Mouse (Mus musculus) midbrain, embryonic 10.5 days (tissue): ENCODE measurements around the gene Shf. TPM values are rescaled to one million over a fixed set of nuclear protein-coding genes. Genes with fewer than 3 reads are reported as not detected.
A peak's percentile ranks its signal among the peaks of the same experiment; 100 is the strongest.

ENCODE experiments used
- DNase-seq: peaks from one replicate; pipeline ENCODE4 v3.0.0-alpha.2; 2017; ENCODE audit warnings: low spot score
- H3K27ac ChIP-seq: fragments of 300-500 bp; sonication (generic); replicated peaks from 2 replicates; pipeline ENCODE4 v1.5.1; 2016; ENCODE audit warnings: mild to moderate bottlenecking
- H3K27me3 ChIP-seq: fragments of 300-500 bp; sonication (generic); 2 replicates; pipeline ENCODE4 v1.6.1; 2016; ENCODE audit warnings: low read depth, mild to moderate bottlenecking; ENCODE audit not compliant: poor library complexity, severe bottlenecking
- H3K36me3 ChIP-seq: fragments of 300-500 bp; sonication (generic); 2 replicates; pipeline ENCODE4 v1.6.1; 2016; ENCODE audit warnings: mild to moderate bottlenecking, moderate library complexity
- H3K4me1 ChIP-seq: fragments of 300-500 bp; sonication (generic); 2 replicates; pipeline ENCODE4 v1.6.1; 2016
- H3K4me3 ChIP-seq: fragments of 300-500 bp; sonication (generic); 2 replicates; pipeline ENCODE4 v1.5.1; 2016; ENCODE audit warnings: mild to moderate bottlenecking, moderate library complexity
- H3K9me3 ChIP-seq: fragments of 300-500 bp; sonication (generic); replicated peaks from 2 replicates; pipeline ENCODE4 v1.6.1; 2016; ENCODE audit warnings: mild to moderate bottlenecking
- WGBS: fragments of 180-500 bp; shearing (Covaris S2); methylation state at CpG from one replicate; pipeline ENCODE4 v1.1.7; 2016; 5-methylcytosine and 5-hydroxymethylcytosine counted together
- polyA plus RNA-seq: library from polyadenylated mRNA; unstranded; fragments of >200 nt; fragmentation: Nextera tagmentation; extraction: Ambion mirVana; gene quantifications from 2 replicates; pipeline ENCODE4 v1.2.1, GENCODE M21; 2016

The Shf gene
- polyA plus RNA-seq, 1 experiment from 2014 or later, result 7.9 TPM

DNA sequence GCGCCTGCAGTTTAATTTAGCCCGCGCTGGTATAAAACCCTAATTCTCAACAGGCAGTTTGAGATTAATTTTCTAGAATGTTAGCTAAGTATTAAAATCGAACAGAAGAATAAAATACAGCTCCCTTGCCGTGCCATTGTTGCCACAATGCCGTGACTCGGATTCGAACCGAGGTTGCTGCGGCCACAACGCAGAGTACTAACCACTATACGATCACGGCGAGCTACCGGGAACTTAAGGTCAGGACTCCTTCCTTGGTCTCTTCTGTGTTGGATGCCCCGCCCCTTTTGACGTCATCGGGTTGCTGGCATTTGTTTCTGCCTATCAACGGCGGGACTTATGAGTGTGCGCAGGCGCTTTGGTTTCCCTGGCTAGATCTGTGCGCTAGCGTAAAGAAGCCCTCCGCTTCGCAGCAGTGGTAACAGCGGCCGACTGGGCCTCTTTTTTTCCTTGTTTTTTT is 8.3 kb upstream of the Shf start:
- Histone ChIP-seq H3K27ac (peak overlapping the region; percentile 91), H3K4me3 (peak overlapping the region; percentile 69), H3K27me3 (peaks cover 3% of the 10 kb centered on the region), H3K9me3 (no peaks in the 10 kb centered on the region), H3K4me1 (peaks cover 23% of the 10 kb centered on the region), H3K36me3 (no peaks in the 10 kb centered on the region)
- under 1% methylated on average over 28 of the region's 28 CpGs for WGBS
- peak; percentile 96 for DNase-seq

DNA sequence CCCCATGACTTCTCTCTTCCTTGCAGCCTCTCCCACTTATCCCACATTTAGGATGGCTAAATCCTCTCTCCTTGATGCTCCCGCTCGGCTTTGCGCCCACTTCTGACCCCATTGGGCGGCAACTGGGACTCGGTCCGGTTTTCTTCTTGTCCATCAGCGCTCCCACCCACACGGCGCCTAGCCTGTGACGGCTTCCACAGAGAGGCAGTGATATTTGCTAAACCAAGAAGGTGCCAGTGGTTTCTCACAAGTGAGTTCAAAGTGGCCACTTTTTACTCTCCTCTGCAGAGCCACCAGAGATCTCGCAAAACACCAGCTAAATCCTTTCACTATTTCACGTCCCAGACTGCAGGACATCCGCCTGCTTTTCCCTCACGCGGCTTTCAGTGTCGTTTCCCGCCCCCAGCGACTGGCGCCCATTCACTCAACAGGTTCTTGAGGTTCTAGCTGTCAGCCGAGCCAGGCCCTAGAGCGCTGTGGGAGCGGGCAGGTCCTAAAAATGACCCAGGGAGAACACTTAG is 7.1 kb upstream of the Shf start:
- Histone ChIP-seq H3K9me3 (no peaks in the 10 kb centered on the region), H3K4me3 (peak overlapping the region; percentile 64), H3K27me3 (peaks cover 12% of the 10 kb centered on the region), H3K36me3 (no peaks in the 10 kb centered on the region), H3K27ac (peak overlapping the region; percentile 90), H3K4me1 (peaks cover 23% of the 10 kb centered on the region)
- peak; percentile 73 for DNase-seq
- 1% methylated on average over 22 of the region's 22 CpGs for WGBS

DNA sequence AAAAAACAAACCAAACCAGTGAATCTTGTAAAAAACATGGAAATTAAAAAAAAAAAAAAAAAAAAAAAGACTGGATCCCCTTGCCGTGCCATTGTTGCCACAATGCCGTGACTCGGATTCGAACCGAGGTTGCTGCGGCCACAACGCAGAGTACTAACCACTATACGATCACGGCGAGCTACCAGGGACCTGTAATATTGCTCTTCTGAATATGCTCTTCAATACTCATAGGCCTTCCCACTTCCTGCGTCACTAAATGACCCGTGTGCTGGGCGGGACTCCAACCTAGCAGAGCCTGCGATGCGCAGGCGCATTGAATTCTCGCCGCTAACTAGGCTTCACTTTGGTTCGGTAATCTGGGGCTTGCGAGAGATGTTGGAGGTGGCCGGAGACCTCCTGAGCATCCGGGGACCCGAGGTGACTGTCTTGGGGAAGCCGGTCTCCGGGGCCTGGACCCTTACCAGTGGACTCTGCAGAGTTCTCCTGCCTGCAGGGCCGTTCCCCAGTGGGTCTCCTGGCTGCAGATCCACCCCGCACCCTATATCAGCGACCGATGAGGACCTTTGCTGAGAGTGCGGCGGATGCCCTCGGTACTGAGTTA is 6.5 kb upstream of the Shf start:
- H3K36me3 ChIP-seq, result no peaks in the 10 kb centered on the region
- H3K4me3 ChIP-seq, result peak overlapping the region; percentile 64
- H3K27ac ChIP-seq, result peak overlapping the region; percentile 90
- H3K4me1 ChIP-seq, result peaks cover 19% of the 10 kb centered on the region
- peak; percentile 96 for DNase-seq
- H3K9me3 ChIP-seq, result no peaks in the 10 kb centered on the region
- under 1% methylated on average over 32 of the region's 32 CpGs for WGBS
- H3K27me3 ChIP-seq, result peaks cover 18% of the 10 kb centered on the region

DNA sequence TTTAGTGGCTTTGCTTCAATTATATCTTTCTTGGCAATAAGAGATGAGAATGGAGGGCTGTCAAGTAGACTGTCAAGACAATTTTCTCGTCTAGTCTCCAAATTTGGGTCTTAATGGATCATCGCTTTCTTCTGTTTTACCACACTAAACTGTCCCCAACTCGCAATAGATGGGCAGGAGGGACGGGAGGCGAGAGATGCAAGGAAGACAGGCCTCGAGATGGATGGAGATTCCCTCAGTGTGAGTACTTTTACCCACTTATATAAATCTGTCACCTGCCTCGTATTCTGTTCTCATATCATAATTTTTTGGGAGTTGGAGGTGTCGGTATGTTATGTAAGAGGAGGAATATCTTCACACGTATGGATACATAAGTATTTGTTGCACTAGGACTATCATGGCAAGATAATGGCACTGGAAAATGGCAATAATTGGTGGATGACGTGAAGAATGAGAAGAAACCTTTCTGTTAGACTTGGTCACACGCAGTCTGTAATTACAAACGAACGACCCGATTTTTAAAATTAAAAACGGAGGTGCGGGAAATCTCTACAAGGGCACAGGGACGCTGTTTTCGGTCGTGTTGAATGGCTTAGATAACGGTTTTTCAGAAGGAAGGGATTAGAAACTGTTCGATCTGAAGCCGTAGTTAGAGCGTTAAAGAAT is 5.8 kb upstream of the Shf start:
- H3K9me3 ChIP-seq, result no peaks in the 10 kb centered on the region
- peak overlapping the region; percentile 64 for H3K4me3 ChIP-seq
- H3K36me3 ChIP-seq, result no peaks in the 10 kb centered on the region
- no peak for DNase-seq
- 24% methylated on average over 23 of the region's 23 CpGs for WGBS
- peaks cover 24% of the 10 kb centered on the region for H3K4me1 ChIP-seq
- H3K27ac ChIP-seq, result peak overlapping the region; percentile 79
- peaks cover 25% of the 10 kb centered on the region for H3K27me3 ChIP-seq

DNA sequence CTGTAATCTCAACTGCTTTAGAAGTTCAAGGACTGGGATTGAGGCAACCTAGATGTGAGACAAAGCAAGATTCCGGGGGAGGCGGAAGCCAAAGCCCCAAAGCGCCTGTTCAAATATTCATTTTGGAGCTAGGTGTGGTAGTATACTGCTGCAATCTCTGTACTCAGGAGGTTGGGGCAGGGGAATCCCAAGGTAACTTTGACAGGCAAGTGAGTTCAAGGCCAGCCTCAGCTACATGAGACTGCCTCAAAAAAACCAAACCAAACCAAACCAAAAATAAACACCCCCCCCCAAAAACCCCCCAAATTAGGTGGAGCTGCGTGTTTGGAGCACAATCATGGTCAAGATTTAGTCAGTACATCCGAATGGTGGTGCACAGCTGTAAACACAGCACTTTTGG is 5.0 kb upstream of the Shf start:
- Histone ChIP-seq H3K36me3 (no peaks in the 10 kb centered on the region), H3K4me3 (no peak overlapping the region), H3K4me1 (peaks cover 31% of the 10 kb centered on the region), H3K27me3 (peaks cover 30% of the 10 kb centered on the region), H3K27ac (no peak overlapping the region), H3K9me3 (no peaks in the 10 kb centered on the region)
- 76% methylated on average over 5 of the region's 5 CpGs for WGBS
- DNase-seq, result no peak

DNA sequence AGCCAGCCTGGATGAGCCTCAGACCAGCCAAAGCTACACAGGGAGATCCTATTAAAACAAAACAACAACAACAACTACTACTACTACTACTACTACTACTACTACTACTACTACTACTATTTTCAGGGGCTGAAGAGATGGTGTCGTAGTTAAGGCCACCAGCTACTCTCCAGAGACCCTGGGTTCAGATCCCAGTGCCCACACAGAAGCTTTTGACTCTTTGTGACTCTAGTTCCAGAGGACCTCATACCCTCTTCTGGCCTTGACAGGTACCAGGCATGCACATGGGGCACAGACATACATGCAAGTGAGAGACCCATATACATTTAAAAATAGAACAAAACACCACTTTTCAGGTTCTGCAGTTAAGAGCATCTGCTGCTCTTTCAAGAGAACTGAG is 3.6 kb upstream of the Shf start:
- no peaks in the 10 kb centered on the region for H3K9me3 ChIP-seq
- no peak overlapping the region for H3K27ac ChIP-seq
- no peak for DNase-seq
- H3K36me3 ChIP-seq, result no peaks in the 10 kb centered on the region
- H3K4me3 ChIP-seq, result no peak overlapping the region
- peaks cover 32% of the 10 kb centered on the region for H3K4me1 ChIP-seq
- 76% methylated on average over 1 of the region's 1 CpGs for WGBS
- peaks cover 30% of the 10 kb centered on the region for H3K27me3 ChIP-seq

DNA sequence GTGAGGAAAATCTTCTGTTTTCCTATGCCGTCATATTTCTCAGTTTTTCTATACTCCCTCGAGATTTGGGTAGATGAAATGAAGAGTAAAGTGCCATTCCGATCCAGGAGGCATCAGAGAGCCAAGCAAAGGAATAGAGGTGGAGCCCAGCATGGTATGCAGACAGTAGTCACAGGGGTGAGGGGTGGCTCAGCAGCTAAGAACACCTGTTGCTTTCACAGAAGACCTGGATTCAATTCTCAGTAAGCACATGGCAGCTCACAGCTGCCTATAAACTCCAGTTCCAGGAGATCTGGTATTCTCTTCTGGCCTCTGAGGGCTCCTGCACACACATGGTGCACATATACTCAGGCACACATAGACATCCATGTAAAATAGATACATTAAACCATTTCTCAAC is 3.1 kb upstream of the Shf start:
- no peak for DNase-seq
- 83% methylated on average over 3 of the region's 3 CpGs for WGBS
- peaks cover 30% of the 10 kb centered on the region for H3K27me3 ChIP-seq
- H3K9me3 ChIP-seq, result no peaks in the 10 kb centered on the region
- no peak overlapping the region for H3K4me3 ChIP-seq
- H3K36me3 ChIP-seq, result no peaks in the 10 kb centered on the region
- H3K27ac ChIP-seq, result no peak overlapping the region
- H3K4me1 ChIP-seq, result peaks cover 36% of the 10 kb centered on the region

DNA sequence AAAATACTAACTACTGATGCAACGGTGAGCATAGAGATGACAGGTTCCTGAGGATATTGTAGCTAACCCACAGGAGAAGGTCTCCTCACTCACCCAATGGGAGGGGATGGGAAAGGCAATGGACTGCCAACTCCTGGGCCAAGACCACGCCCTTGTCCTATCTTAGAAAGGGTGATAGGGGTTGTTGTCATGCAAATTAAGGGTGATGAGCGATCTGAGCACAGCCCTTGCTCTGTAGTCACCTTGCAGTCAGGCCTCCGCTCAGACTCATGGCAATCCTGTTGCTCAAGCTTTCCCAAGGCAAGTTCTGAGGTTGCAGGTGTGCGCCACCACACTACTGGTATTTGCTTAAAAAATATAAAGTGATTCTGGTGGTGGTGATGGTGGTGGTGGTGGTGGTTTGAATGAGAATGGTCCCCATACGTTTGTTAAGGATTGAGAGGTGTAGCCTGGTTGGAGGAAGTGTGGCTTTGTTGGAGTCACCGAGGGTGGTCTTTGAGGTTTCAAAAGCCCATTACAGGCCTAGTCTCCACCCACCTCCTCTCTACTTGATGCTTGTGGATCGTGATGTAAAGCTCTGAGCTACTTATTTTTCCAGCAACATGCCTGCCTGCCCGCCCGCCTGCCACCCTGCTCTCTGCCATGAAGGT is 1.3 kb upstream of the Shf start:
- 15% methylated on average over 10 of the region's 10 CpGs for WGBS
- Histone ChIP-seq H3K36me3 (peaks cover 11% of the 10 kb centered on the region), H3K4me3 (peak overlapping the region; percentile 94; the same call in 1 of the 2 replicates), H3K4me1 (peaks cover 47% of the 10 kb centered on the region), H3K27ac (no peak overlapping the region), H3K9me3 (no peaks in the 10 kb centered on the region), H3K27me3 (peaks cover 30% of the 10 kb centered on the region)
- no peak for DNase-seq

DNA sequence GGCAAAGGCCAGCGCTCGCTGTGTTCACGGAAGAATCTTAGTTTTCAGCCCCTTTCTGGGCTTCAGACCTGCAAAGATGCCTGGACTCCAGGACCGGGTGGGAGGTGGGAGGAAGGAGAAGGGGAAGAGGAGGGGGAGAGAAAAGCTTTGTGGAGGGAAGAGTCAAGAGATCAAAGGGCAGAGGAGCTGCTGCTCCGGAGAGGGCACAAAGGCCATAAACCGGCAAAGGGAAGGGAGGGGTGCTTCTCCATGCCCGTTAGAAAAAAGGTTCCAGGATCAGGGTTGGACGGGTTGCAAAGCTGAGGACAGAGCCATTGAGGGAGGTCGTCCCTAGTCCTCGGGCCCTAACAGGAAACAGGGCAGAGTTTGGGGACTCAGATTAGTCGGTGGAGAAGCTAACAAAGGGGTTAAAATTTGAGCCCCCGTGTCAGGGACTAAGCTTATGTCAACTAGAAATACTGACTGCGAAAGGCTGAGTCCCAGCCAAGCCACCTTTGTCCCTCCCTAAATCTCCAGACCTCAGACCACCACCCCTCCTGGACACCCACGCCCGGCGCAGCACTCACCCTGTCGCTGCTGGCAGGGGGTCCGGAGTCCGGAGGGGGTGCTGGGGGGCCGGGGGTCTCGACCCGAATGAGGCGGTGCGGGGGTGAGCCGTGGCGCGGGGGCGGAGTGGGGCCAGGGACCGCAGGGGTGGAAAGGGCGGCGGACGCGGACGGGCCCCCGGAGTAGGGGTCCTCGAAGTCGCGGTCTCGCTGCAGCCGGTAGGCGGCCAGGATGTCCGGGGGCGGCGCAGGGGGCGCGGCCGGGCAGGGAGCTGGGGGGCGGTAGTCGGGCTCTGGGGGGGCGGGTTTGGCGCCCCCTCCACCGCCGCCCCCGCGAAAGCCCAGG is 636 bp downstream of the Shf start:
- under 1% methylated on average over 38 of the region's 55 CpGs for WGBS
- H3K4me1 ChIP-seq, result peaks cover 41% of the 10 kb centered on the region
- no peaks in the 10 kb centered on the region for H3K9me3 ChIP-seq
- H3K27ac ChIP-seq, result peak overlapping the region; percentile 98
- peak overlapping the region; percentile 94 for H3K4me3 ChIP-seq
- peaks cover 30% of the 10 kb centered on the region for H3K27me3 ChIP-seq
- H3K36me3 ChIP-seq, result peaks cover 28% of the 10 kb centered on the region
- DNase-seq, result peak; percentile 64

DNA sequence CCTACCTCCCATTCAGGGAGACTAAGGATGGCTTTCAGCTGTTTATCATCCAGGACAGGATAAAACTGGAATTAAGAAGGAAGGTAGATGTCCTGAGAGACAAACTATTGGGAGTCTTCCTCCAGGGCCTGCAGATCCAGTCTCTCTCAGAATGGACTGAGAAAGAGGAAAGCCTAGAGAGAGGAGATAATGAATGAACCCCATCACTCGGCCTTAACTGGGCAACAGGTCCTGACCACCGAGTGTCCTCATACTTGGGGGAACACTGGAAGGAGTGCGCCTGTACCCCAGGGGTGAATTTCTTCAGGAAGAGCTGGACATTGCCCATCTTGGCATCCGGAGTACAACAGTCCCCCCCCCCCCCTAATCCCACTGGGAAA is 1.3 kb downstream of the Shf start:
- WGBS, result 8% methylated on average over 4 of the region's 4 CpGs

DNA sequence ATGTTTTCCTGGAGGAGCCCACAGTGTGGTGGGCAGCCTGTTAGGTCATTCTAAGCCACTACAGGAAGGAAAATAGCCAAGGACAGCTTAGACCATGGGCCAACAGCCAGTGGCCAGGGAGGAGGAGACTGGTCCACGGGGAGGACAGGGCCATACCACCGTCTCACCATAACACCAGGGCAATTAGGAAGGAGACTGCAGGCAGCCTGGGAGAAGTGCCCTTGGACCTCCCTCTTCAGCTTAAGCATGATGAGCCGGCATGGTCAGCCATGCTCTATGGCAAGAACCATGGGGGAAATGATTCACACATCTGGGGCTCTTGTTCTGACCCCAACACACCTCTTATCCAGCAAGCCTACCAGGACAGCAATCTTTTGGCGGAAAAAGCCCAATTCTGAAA is 1.8 kb downstream of the Shf start:
- WGBS, result 41% methylated on average over 4 of the region's 4 CpGs
- Histone ChIP-seq H3K27me3 (peaks cover 26% of the 10 kb centered on the region), H3K4me3 (peak overlapping the region; percentile 94), H3K9me3 (no peaks in the 10 kb centered on the region), H3K4me1 (peaks cover 47% of the 10 kb centered on the region), H3K27ac (peak overlapping the region; percentile 98; the same call in 1 of the 2 replicates), H3K36me3 (peaks cover 40% of the 10 kb centered on the region)
- DNase-seq, result no peak

More for the DNA sequence above, 1.3 kb downstream of the Shf start:
- H3K27ac ChIP-seq, result peak overlapping the region; percentile 98
- no peaks in the 10 kb centered on the region for H3K9me3 ChIP-seq
- DNase-seq, result no peak
- peak overlapping the region; percentile 94 for H3K4me3 ChIP-seq
- H3K27me3 ChIP-seq, result peaks cover 30% of the 10 kb centered on the region
- H3K36me3 ChIP-seq, result peaks cover 34% of the 10 kb centered on the region
- peaks cover 42% of the 10 kb centered on the region for H3K4me1 ChIP-seq

DNA sequence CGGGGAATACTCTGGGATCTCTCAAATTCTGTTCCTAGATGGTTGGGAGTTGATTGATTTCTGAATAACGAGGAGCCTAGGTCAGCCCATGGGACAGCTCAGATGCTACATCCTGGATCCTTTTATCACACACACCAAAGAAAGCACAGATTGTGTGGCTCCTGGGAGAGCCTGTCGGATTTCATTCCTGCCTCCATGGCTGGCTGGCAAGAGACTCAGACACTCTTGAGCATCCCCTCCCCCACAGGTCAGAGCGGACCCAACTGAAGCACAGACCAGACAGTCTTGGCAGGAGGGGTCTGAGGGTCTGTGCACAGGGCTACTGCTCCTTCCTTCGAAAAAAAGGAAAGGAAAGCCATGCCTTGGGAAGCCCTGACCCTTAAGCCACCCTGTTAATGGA is 2.3 kb downstream of the Shf start:
- 32% methylated on average over 5 of the region's 5 CpGs for WGBS
- peaks cover 21% of the 10 kb centered on the region for H3K27me3 ChIP-seq
- H3K27ac ChIP-seq, result peak overlapping the region; percentile 63; the same call in 1 of the 2 replicates
- no peaks in the 10 kb centered on the region for H3K9me3 ChIP-seq
- DNase-seq, result peak; percentile 33
- peak overlapping the region; percentile 94 for H3K4me3 ChIP-seq
- peaks cover 48% of the 10 kb centered on the region for H3K4me1 ChIP-seq
- peaks cover 44% of the 10 kb centered on the region for H3K36me3 ChIP-seq
